Mouse (Mus musculus) testis, adult 2 months (tissue): ENCODE measurements around the gene 4931409K22Rik. TPM values are rescaled to one million over a fixed set of nuclear protein-coding genes. Genes with fewer than 3 reads are reported as not detected.

Source experiments
- H3K27ac ChIP-seq: fragments of 200-500 bp; 2 replicates; pipeline ENCODE4 v1.5.1; 2012; ENCODE audit warnings: low read depth, low read length; ENCODE audit not compliant: control insufficient read depth, insufficient read depth
- H3K27me3 ChIP-seq: fragments of 200-500 bp; 2 replicates; pipeline ENCODE4 v1.6.1; 2012; ENCODE audit warnings: mild to moderate bottlenecking, low read length, moderate library complexity; ENCODE audit not compliant: control insufficient read depth, insufficient read depth
- H3K36me3 ChIP-seq: fragments of 200-500 bp; 2 replicates; pipeline ENCODE4 v1.6.1; 2012; ENCODE audit warnings: mild to moderate bottlenecking, low read length; ENCODE audit not compliant: control insufficient read depth, insufficient read depth
- H3K4me1 ChIP-seq: fragments of 200-500 bp; 2 replicates; pipeline ENCODE4 v1.6.1; 2012; ENCODE audit warnings: low read length; ENCODE audit not compliant: control insufficient read depth, insufficient read depth
- H3K4me3 ChIP-seq: fragments of 200-500 bp; 2 replicates; pipeline ENCODE4 v1.5.1; 2012; ENCODE audit warnings: low read depth, mild to moderate bottlenecking, low read length, moderate library complexity, mixed read lengths; ENCODE audit not compliant: control insufficient read depth
- CTCF ChIP-seq: fragments of 200-500 bp; IDR thresholded peaks from 2 replicates; pipeline ENCODE4 v1.5.1; 2012; ENCODE audit warnings: low read depth, mild to moderate bottlenecking, inconsistent platforms, low read length, moderate library complexity; ENCODE audit not compliant: control insufficient read depth, insufficient read depth, insufficient replicate concordance
- POLR2A ChIP-seq: fragments of 200-500 bp; IDR thresholded peaks from 2 replicates; pipeline ENCODE4 v1.6.1; 2012; ENCODE audit warnings: low read depth, mild to moderate bottlenecking, inconsistent platforms, low read length, moderate library complexity; ENCODE audit not compliant: control insufficient read depth
- polyA plus RNA-seq: library from polyadenylated mRNA; depleted of rRNA; stranded (reverse); fragments of >200 nt; gene quantifications from 2 replicates; pipeline ENCODE4 v1.2.3, GENCODE M21; 2012; rRNA removed

The 4931409K22Rik gene
- polyA plus RNA-seq, 1 experiment, result 108 TPM

GRCm38 (mm10) chr5:24502786-24503185 is 53.8 kb downstream of the 4931409K22Rik start:
- H3K4me1 ChIP-seq, result peaks cover 3% of the 10 kb centered on the region; the same call in 1 of the 2 replicates
- H3K4me3 ChIP-seq, result no peak overlapping the region
- H3K27me3 ChIP-seq, result no peaks in the 10 kb centered on the region
- H3K27ac ChIP-seq, result no peak overlapping the region
- no peaks in the 10 kb centered on the region; the same call in 1 of the 2 replicates for H3K36me3 ChIP-seq
- TF ChIP-seq CTCF (no peak), POLR2A (no peak)

GRCm38 (mm10) chr5:24500851-24501250 is 55.8 kb downstream of the 4931409K22Rik start:
- Histone ChIP-seq H3K27ac (no peak overlapping the region), H3K4me3 (no peak overlapping the region), H3K4me1 (peaks cover 3% of the 10 kb centered on the region; the same call in 1 of the 2 replicates), H3K36me3 (no peaks in the 10 kb centered on the region; the same call in 1 of the 2 replicates), H3K27me3 (no peaks in the 10 kb centered on the region)
- TF ChIP-seq CTCF (no peak), POLR2A (no peak)

GRCm38 (mm10) chr5:24499113-24499512 is 57.5 kb downstream of the 4931409K22Rik start:
- no peak overlapping the region for H3K4me3 ChIP-seq
- H3K27ac ChIP-seq, result no peak overlapping the region
- TF ChIP-seq CTCF (no peak), POLR2A (no peak)
- H3K36me3 ChIP-seq, result no peaks in the 10 kb centered on the region; the same call in 1 of the 2 replicates
- no peaks in the 10 kb centered on the region; the same call in 1 of the 2 replicates for H3K4me1 ChIP-seq
- H3K27me3 ChIP-seq, result no peaks in the 10 kb centered on the region

GRCm38 (mm10) chr5:24497526-24497925 is 59.1 kb downstream of the 4931409K22Rik start:
- no peaks in the 10 kb centered on the region for H3K4me1 ChIP-seq
- H3K4me3 ChIP-seq, result no peak overlapping the region
- TF ChIP-seq CTCF, result no peak
- no peak overlapping the region for H3K27ac ChIP-seq
- H3K36me3 ChIP-seq, result no peaks in the 10 kb centered on the region; the same call in 1 of the 2 replicates
- no peaks in the 10 kb centered on the region for H3K27me3 ChIP-seq

GRCm38 (mm10) chr5:24496756-24497155 is 59.9 kb downstream of the 4931409K22Rik start:
- H3K27ac ChIP-seq, result no peak overlapping the region
- H3K27me3 ChIP-seq, result no peaks in the 10 kb centered on the region
- no peaks in the 10 kb centered on the region for H3K4me1 ChIP-seq
- H3K4me3 ChIP-seq, result no peak overlapping the region
- TF ChIP-seq POLR2A (no peak), CTCF (no peak)
- H3K36me3 ChIP-seq, result no peaks in the 10 kb centered on the region; the same call in 1 of the 2 replicates

- no peak overlapping the region for H3K27ac ChIP-seq
- no peaks in the 10 kb centered on the region for H3K27me3 ChIP-seq
- no peaks in the 10 kb centered on the region for H3K4me1 ChIP-seq
- no peak for TF ChIP-seq CTCF
- TF ChIP-seq POLR2A, result no peak
- no peak overlapping the region for H3K4me3 ChIP-seq
- no peaks in the 10 kb centered on the region for H3K36me3 ChIP-seq
Measured at GRCm38 (mm10) chr5:24495019-24495418, 61.6 kb downstream of the 4931409K22Rik start.

Other genes starting within 250 kb of the 4931409K22Rik start
- 23.6 and 26.2 TPM in 2 replicates for gene Kcnh2, start 205.2 kb downstream of the 4931409K22Rik start, polyA plus RNA-seq
- gene Nos3, start 192.0 kb downstream of the 4931409K22Rik start, polyA plus RNA-seq, result 1.9 and 2.2 TPM in 2 replicates
- 1.1 and 1.3 TPM in 2 replicates for gene Atg9b, start 164.7 kb downstream of the 4931409K22Rik start, polyA plus RNA-seq
- gene Abcb8, start 163.1 kb downstream of the 4931409K22Rik start, polyA plus RNA-seq, result 28.1 and 30.2 TPM in 2 replicates
- 1.1 and 1.7 TPM in 2 replicates for gene Asic3, start 143.4 kb downstream of the 4931409K22Rik start, polyA plus RNA-seq
- gene Cdk5, start 133.3 kb downstream of the 4931409K22Rik start, polyA plus RNA-seq, result 40.6 and 52.3 TPM in 2 replicates
- 46.4 and 46.9 TPM in 2 replicates for gene Slc4a2, start 133.0 kb downstream of the 4931409K22Rik start, polyA plus RNA-seq
- gene Fastk, start 111.5 kb downstream of the 4931409K22Rik start, polyA plus RNA-seq, result 243 and 247 TPM in 2 replicates
- 5.7 and 6.2 TPM in 2 replicates for gene Tmub1, start 109.0 kb downstream of the 4931409K22Rik start, polyA plus RNA-seq
- 29.5 and 31.0 TPM in 2 replicates for gene Agap3, start 104.6 kb downstream of the 4931409K22Rik start, polyA plus RNA-seq
- gene Gbx1, start 29.6 kb downstream of the 4931409K22Rik start, polyA plus RNA-seq, result 0.11 and 0.16 TPM in 2 replicates
- 0.46 and 0.52 TPM in 2 replicates for gene Asb10, start 15.8 kb downstream of the 4931409K22Rik start, polyA plus RNA-seq
- gene Abcf2, start 20.7 kb upstream of the 4931409K22Rik start, polyA plus RNA-seq, result 184 and 194 TPM in 2 replicates
- 9.1 and 12.4 TPM in 2 replicates for gene Chpf2, start 29.9 kb upstream of the 4931409K22Rik start, polyA plus RNA-seq
- gene Smarcd3, start 67.6 kb upstream of the 4931409K22Rik start, polyA plus RNA-seq, result 5.0 and 16.5 TPM in 2 replicates
- 46.5 and 49.9 TPM in 2 replicates for gene Nub1, start 128.7 kb upstream of the 4931409K22Rik start, polyA plus RNA-seq
- 0.78 and 1.0 TPM in 2 replicates for gene Wdr86, start 173.9 kb upstream of the 4931409K22Rik start, polyA plus RNA-seq
- gene Crygn, start 201.2 kb upstream of the 4931409K22Rik start, polyA plus RNA-seq, result not detected in 2 replicates